Mouse (Mus musculus): ENCODE results near the gene Vmn2r37. TPM values are rescaled to one million over a fixed set of nuclear protein-coding genes. Genes with fewer than 3 reads are reported as not detected.

Vmn2r37 gene
- not detected for total RNA-seq (2023)

DNA sequence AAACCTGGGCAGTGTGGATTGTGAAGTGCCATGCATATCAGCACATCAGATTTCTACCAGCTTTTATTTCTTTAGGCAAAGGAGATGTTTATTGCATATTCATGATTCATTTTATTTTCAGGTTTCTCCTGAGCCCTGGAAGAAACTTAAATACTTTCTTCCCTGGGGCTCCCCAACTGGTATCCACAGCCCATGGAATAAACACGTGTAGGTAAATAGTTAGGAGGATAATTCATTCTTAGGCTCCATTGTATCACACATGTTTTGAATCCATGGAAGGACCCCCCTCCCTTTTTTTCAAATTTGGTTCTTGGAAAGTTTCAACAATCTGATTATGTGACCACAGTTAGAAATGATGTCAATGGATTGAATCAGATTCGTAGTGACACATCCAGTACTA lies at the start of gene Vmn2r37:
Gene Vmn2r37 (minus strand): TSS at position 101 of the 400 bp plus-strand sequence.

Other genes starting within 250 kb of the Vmn2r37 start
- gene Vmn2r39, start 192.9 kb downstream of the Vmn2r37 start, total RNA-seq (2023) = not detected
- gene Vmn2r38, start 125.8 kb downstream of the Vmn2r37 start, total RNA-seq (2023) = not detected